Mouse (Mus musculus) testis, adult 10 weeks (tissue): Measurements from ENCODE around the gene Rhbdf2. TPM values are rescaled to one million over a fixed set of nuclear protein-coding genes. Genes with fewer than 3 reads are reported as not detected.

Experiments
- polyA plus RNA-seq: library from polyadenylated mRNA; stranded (reverse); fragments of 350-450 nt; fragmentation: Illumina TruSeq; extraction: RNeasy Lipid Tissue Mini Kit (QIAGEN cat#74804); gene quantifications from one replicate; pipeline ENCODE4 v1.2.3, GENCODE M21; 2014; ENCODE audit warnings: low read depth, low replicate concordance

The Rhbdf2 gene
- polyA plus RNA-seq: not detected

GRCm38 (mm10) chr11:116626299-116627071 lies at the start of gene Rhbdf2:
Gene Rhbdf2 (minus strand): TSS chr11:116627019.

DNA sequence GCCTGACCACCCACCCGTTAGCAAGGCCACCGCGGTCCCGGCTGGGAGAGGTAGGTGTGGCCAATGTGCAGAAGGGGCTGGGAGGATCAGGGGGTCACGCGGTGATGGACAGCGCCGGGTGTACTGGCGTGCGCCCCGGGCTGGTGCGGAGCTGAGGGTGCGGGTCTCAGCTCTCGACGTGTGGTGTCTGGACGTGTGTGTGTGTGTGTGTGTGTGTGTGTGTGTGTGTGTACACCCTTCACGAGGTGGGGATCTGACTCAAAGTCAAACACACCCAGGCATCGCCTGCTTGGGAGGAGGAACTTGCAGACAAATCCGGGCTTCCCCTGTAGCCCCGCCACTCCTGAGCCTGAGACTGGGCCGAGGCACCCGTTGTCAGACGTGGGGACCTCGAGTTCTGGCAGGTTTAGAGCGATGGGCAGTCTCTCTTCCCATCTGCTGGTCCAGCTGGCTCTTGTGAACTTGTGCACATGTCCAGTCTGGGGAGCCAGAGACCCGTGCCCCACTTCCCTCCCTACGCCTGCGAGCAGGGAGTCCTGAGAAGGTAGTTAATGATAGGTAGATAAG lies 27.5 kb upstream of the Rhbdf2 start, which contains the start of gene Cygb:
TSS of gene Cygb (minus strand) at position 59 of the 567 bp plus-strand sequence.

DNA sequence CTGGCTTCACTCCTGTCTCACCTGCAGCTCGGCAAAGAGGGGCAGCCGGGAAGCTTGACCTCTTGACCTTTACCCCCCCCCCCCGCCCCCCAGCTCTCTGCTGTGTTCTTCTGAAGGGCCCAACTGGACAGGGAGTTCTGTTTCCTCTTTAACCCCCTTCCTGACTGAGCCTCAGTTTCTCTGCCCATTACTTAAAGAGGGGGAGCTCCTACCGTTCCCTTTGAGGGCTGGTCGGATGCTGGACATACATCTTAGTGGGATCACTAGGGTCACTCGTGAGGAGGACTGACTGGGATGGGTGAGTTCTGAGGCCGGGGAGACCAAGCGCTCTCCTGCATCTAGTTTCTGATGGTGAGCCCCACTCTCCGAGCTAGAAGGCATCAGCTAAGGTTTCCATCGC lies 26.4 kb upstream of the Rhbdf2 start, which contains the start of gene Prcd:
TSS of gene Prcd (plus strand) at position 301 of the 400 bp plus-strand sequence.

GRCm38 (mm10) chr11:116586310-116586709 lies 40.5 kb downstream of the Rhbdf2 start, which contains the start of gene Aanat:
Gene Aanat (plus strand): TSS chr11:116586432.

GRCm38 (mm10) chr11:116581376-116581814 lies 45.4 kb downstream of the Rhbdf2 start, which contains the start of gene Ube2o:
Gene Ube2o (minus strand): TSS chr11:116581447.

Other genes with a start within 250 kb of the Rhbdf2 start
- gene Rnf157, start 214.0 kb downstream of the Rhbdf2 start, polyA plus RNA-seq: 1.3 TPM
- 2.8 TPM for gene Ubald2, start 192.9 kb downstream of the Rhbdf2 start, polyA plus RNA-seq
- gene Qrich2, start 160.8 kb downstream of the Rhbdf2 start, polyA plus RNA-seq: 61.0 TPM
- 21.1 TPM for gene Prpsap1, start 132.8 kb downstream of the Rhbdf2 start, polyA plus RNA-seq
- gene Sphk1, start 96.1 kb downstream of the Rhbdf2 start, polyA plus RNA-seq: 0.15 TPM
- gene Ube2o, start 45.6 kb downstream of the Rhbdf2 start, polyA plus RNA-seq: 6.1 TPM
- not detected for gene Aanat, start 40.6 kb downstream of the Rhbdf2 start, polyA plus RNA-seq
- 1.3 TPM for gene Prcd, start 26.5 kb upstream of the Rhbdf2 start, polyA plus RNA-seq
- gene Cygb, start 27.3 kb upstream of the Rhbdf2 start, polyA plus RNA-seq: 0.22 TPM
- not detected for gene St6galnac1, start 148.5 kb upstream of the Rhbdf2 start, polyA plus RNA-seq
- gene Mxra7, start 201.0 kb upstream of the Rhbdf2 start, polyA plus RNA-seq: 6.0 TPM
- gene Mettl23, start 216.3 kb upstream of the Rhbdf2 start, polyA plus RNA-seq: 40.9 TPM
- gene Jmjd6, start 216.4 kb upstream of the Rhbdf2 start, polyA plus RNA-seq: 42.2 TPM
- gene Mfsd11, start 225.4 kb upstream of the Rhbdf2 start, polyA plus RNA-seq: 80.0 TPM
- gene Srsf2, start 226.1 kb upstream of the Rhbdf2 start, polyA plus RNA-seq: 305 TPM